Mouse (Mus musculus): ENCODE measurements around the gene Cxcl12.

GRCm38 (mm10) chr6:117195270-117195669 lies 26.9 kb downstream of the Cxcl12 start:
- TF ChIP-seq EP300 (IDR thresholded peaks at IDR 0.05) (no peak), CTCF (IDR thresholded peaks at IDR 0.05) (no peak)
